Mouse (Mus musculus): ENCODE measurements at regions not wholly inside any gene's neighbourhood (a gene's known extent, or its start where the extent isn't known, plus 50 kb on each side); places are given as distances from the start of the nearest gene placed in this dataset.

- TF ChIP-seq CTCF (IDR thresholded peaks at IDR 0.05; ENCODE audit: low read depth, low read length) (no peak), POLR2A (IDR thresholded peaks at IDR 0.05; ENCODE audit: extremely low read depth, insufficient read depth, low read length) (no peak)
Observed at GRCm38 (mm10) chr14:36624134-36624533, 344.4 kb downstream of the Ccser2 start.

Data from liver, adult 2 months (tissue).